Mouse (Mus musculus) heart, adult 2 months (tissue): ENCODE measurements around the gene Wdr83os.

Source experiments
- CTCF ChIP-seq: fragments of 200-600 bp; IDR thresholded peaks from 2 replicates; pipeline ENCODE4 v1.8.1; 2022; ENCODE audit warnings: antibody characterized with exemption, mild to moderate bottlenecking, moderate library complexity
- POLR2A ChIP-seq: fragments of 200-500 bp; IDR thresholded peaks from 2 replicates; pipeline ENCODE4 v1.6.1; 2011; ENCODE audit warnings: mild to moderate bottlenecking, low read depth, low read length, control low read depth; ENCODE audit not compliant: insufficient read depth

DNA sequence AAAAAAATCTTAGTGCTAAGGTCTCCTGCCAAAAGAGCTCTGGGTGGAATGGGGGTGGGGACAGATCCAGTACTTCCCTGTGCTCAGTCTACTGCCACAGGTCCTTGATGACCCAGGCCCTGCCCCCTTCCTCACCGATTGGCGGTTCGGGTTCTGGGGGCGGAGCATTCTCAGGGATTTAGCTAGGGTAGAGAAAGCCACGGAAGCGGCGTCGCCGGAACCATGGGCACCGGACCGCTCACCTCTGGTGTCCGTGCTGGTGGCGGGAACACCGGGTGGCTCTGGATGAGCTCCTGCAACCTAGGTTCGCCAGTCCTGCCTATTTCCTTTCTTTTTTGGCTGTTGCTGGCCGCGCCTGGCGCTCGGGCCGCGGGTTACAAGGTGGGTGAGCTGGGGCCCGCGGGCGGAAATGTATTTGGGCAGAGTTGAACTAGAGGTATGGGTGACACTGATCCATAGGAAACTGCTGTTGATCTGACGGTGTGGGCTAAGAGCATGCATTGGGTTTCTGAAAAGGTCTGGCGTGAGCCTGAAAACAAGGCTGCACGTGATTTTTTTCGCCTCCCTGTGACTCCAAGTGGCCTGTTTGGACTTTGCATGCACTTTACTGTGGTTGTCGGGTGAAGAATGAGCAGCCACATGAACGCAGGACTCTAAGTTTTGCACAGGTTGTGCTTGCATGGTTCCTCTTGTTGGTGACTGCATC, 2.7 kb downstream of the Wdr83os start, which contains the start of gene Man2b1:
- TF ChIP-seq CTCF (peak; percentile 50), POLR2A (peak; percentile 95)
